Mouse (Mus musculus) left cerebral cortex, adult 2 months (tissue): ENCODE measurements around the gene Kxd1. TPM values are rescaled to one million over a fixed set of nuclear protein-coding genes. Genes with fewer than 3 reads are reported as not detected.

Experiments used
- DNase-seq, 2 experiments: peaks; one replicate each; pipeline ENCODE4 v3.0.0; 2021 to 2022; ENCODE audit warnings: low spot score in 2 of 2, mixed read lengths in 1 of 2; ENCODE audit errors: extremely low spot score in 1 of 2
- H3K27ac ChIP-seq: fragments of 200-600 bp; 2 replicates; pipeline ENCODE4 v1.8.1; 2022
- H3K4me3 ChIP-seq: fragments of 200-600 bp; 2 replicates; pipeline ENCODE4 v1.8.1; 2022
- CTCF ChIP-seq: fragments of 200-600 bp; IDR thresholded peaks from 2 replicates; pipeline ENCODE4 v1.8.1; 2022; ENCODE audit warnings: antibody characterized with exemption, mild to moderate bottlenecking, moderate library complexity
- intact Hi-C: fragments of 180-260 bp; cut with DNase I; formaldehyde crosslinking; loops from one replicate; pipeline ENCODE4 v1.15.1; 2025
- long read RNA-seq, 2 experiments: library from polyadenylated mRNA; stranded (forward); transcript quantifications; one replicate each; pipeline ENCODE4 v2.0.0; 2021; ENCODE audit warnings: borderline mapping rate in 2 of 2
- total RNA-seq, 2 experiments: library from RNA; stranded (reverse); gene quantifications; 2 replicates each; pipeline ENCODE4 v1.2.3; 2021

The Kxd1 gene
- 10 to 100 TPM; 39.8 to 44.4 TPM for total RNA-seq
- long read RNA-seq, experiment 1, transcript Kxd1-201 (5 exons, 1,216 nt): major isoform, 21 of 33 reads
- long read RNA-seq, experiment 1, partial matches to known transcripts: 1 of 33 reads
- long read RNA-seq, experiment 1, other reads (novel, unspliced or antisense): 10 of 33 reads
- long read RNA-seq, experiment 2, transcript Kxd1-201 (5 exons, 1,216 nt): major isoform, 11 of 21 reads
- long read RNA-seq, experiment 2, partial matches to known transcripts: 4 of 21 reads
- long read RNA-seq, experiment 2, other reads (novel, unspliced or antisense): 5 of 21 reads

DNA sequence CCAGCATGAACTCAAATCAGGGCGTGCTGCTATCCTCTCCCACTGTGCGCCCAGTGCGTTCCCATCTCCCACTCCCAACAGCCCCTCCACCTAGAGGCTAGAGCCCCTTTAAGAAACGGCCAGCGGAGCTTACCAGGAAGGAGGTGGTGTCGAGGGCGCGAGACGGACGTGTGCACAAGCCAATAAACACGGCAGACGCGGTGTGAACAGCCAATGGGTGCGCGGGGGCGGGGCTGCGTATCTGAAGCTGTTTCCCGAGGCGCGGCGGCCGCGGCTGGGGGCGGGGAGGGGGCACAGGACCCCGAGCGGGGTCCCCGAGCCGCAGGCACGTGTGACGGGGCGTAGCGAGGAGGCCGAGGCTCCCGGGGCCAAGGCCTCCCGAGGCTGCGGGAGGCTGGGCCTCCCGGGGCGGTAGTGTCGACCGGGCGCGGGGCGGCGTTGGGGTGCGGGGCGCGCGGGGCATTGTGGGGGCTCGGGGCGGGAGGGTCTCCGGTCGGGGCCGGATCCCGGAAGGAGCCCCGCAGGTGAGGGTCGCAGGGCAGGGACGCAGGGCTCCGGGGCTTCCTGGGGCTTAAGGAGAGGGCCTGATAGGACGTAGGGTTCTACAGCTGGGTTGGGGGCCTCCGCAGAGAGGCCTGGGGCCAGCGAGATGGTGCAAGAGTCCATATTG is at the start of gene Kxd1, which contains the start of gene Fkbp8:
Gene Kxd1, minus strand, starts transcription at position 445 of the 670 bp plus-strand sequence.
Gene Fkbp8, plus strand, starts transcription at position 213 of the 670 bp plus-strand sequence.
- intact Hi-C loops: no loop called here
- TF ChIP-seq CTCF: no peak
- peak; percentile 99 for DNase-seq
- Histone ChIP-seq H3K4me3 (peak within 1 kb of the TSS; percentile 95), H3K27ac (peak within 1 kb of the TSS; percentile 96)

DNA sequence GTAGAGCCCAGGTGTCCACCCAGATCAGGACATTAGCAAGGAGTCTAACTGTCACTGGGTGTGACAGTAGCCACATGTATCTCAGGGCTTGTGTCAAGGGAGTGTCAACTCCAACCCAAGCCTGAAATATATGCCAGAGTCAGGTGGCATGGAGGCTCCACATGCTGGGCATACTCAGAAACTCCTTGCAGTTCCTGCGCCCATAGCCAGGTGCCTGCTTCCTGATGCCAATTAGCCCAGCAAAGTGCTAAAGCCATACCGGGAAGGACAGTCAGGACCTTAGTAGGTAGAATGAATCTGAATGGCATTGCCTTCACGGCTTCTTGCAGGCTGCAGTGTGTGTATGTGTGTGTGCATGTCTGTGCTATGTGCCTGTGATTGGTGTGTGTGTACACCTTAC is 49.5 kb upstream of the Kxd1 start:
- no peak for TF ChIP-seq CTCF
- H3K27ac ChIP-seq: no peak overlapping the region
- intact Hi-C loops: no loop called here
- H3K4me3 ChIP-seq: no peak overlapping the region
- no peak for DNase-seq

DNA sequence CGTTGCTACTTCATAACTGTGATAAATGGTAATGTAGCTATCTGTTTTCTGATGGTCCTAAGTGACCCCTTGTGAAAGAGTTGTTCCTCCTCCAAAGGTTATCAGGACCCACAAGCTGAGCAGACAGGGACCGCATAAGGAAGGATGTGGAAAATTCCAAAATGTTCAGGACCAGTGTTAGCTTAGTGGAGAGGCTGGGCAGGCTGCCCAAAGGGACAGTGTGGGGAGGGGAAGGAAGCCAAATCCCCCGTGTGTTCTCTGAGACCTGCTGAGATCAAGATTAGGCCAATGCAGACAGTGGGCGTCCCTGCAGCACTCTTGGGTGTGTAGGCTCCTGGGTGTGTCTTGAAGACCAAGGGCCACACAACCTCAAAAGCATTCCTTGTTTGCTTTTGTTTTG is 47.2 kb upstream of the Kxd1 start:
- H3K27ac ChIP-seq: peak overlapping the region; percentile 57; the same call in 1 of the 2 replicates
- no peak overlapping the region for H3K4me3 ChIP-seq
- TF ChIP-seq CTCF: no peak
- no peak for DNase-seq
- intact Hi-C loops: loop anchor here (1.0 kb wide), 1 partner anchor 34 kb away; no protein-coding TSS in a partner anchor

DNA sequence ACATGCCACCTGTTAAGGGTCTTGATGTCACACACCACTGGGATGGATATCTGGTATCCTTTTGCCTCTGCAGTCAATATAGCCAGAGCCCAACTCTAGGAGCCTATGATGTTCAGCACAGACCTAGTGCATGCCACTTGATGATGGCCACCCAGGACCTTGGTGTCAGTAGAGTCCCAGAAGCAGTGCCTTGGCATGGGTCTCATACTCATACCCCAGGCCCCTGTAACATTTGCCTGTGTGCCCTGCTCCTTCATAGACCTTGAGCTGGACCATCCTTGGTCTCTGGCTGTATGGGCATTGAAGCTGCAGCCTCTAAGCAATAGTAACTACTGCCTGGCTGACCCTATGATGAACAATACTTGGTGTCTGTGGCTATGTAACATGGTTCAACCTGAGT is 46.5 kb upstream of the Kxd1 start:
- DNase-seq: no peak
- no peak for TF ChIP-seq CTCF
- Histone ChIP-seq H3K27ac (peak overlapping the region; percentile 57; the same call in 1 of the 2 replicates), H3K4me3 (no peak overlapping the region)
- intact Hi-C loops: no loop called here

DNA sequence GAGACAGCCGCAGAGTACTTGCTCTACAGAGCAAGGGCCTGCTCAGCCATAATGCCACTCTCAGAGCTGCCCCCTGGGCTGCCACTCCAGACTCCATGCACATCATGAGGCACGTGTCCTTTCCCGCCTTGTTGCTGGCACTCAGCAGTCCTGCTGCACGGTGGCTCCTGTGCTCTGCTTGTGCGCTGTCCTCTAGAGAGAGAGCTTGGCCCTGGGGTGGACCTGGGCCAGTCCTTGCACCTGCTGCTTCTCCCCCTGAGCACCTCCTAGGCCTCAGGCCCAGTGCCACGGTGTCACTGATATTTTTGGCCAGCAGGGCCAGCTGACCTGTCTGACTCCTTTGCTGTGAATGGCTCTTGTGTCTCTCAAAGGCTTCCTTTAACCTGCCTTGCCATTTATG is 43.2 kb upstream of the Kxd1 start:
- no peak overlapping the region for H3K4me3 ChIP-seq
- no peak for DNase-seq
- intact Hi-C loops: no loop called here
- peak overlapping the region; percentile 6; the same call in 1 of the 2 replicates for H3K27ac ChIP-seq
- no peak for TF ChIP-seq CTCF

DNA sequence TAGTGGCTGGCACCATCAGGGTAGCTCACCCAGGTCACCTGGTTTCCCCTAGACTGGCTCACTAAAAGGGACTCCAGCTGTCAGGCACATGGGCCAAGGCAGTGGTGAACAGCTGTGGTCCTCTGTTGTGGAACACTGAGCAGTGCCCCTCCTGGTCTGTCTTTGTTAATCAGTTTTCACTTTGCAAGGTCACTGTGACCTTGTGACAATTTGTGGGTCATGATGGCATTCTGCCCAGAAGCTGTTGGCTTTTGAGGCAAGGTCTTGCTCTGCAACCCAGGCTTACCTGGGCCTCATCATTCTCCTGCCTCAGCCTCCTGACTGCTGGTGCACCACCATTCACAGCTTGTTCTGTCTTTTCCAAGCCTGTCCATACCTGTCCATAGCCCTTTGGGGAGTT is 42.6 kb upstream of the Kxd1 start:
- intact Hi-C loops: no loop called here
- TF ChIP-seq CTCF: no peak
- Histone ChIP-seq H3K27ac (no peak overlapping the region; the same call in 1 of the 2 replicates), H3K4me3 (no peak overlapping the region)
- no peak for DNase-seq

DNA sequence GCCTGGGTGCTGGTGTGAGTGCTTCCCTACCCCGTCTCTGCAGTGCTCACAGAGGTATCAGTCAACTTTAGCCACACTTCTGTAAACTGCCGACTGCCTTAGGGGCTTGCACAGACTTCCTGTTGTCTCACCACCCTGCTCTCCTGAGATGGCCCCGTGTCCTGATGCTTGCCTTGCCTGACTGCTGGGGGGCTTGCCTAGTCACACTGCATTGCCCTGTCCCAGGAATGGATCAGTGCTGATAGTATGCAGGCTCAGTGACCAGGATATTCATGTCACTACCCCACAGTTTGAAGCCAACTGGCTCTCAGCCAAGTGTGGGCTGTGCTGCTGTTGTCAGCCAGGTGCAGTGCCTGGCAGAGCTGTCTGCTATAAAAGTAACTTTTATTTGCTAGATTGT is 37.8 kb upstream of the Kxd1 start:
- intact Hi-C loops: no loop called here

DNA sequence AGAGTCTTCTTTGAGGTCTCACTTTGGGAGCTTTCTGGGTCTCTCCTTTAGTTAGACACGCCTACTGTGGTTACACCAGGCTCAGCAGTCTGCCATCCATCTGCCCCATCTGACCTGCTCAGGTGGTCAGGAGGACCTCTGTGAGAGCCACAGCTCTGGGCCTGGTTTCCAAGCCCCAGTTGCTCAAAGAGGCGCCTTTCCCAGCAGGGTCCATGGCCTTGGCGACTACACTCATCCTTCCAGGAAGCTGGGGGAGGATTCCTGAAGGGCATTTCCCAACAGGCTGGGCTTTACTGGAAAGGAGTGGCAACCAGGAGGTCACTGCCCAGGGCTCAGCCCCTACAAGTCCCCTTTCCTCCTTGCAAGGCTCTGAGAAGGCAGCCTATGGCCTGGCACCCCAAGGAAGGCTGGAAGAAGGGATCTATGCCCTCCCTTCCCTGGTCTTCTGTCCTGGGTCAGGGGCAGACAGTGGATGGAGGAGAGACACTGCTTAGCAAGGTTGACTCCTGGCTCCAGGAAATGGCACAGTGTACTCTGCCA is 37.0 kb upstream of the Kxd1 start:
- TF ChIP-seq CTCF: no peak
- intact Hi-C loops: no loop called here
- H3K27ac ChIP-seq: no peak overlapping the region
- DNase-seq: no peak
- H3K4me3 ChIP-seq: no peak overlapping the region

More for the DNA sequence above, 37.8 kb upstream of the Kxd1 start:
- TF ChIP-seq CTCF: no peak
- Histone ChIP-seq H3K4me3 (no peak overlapping the region), H3K27ac (no peak overlapping the region)
- no peak for DNase-seq

DNA sequence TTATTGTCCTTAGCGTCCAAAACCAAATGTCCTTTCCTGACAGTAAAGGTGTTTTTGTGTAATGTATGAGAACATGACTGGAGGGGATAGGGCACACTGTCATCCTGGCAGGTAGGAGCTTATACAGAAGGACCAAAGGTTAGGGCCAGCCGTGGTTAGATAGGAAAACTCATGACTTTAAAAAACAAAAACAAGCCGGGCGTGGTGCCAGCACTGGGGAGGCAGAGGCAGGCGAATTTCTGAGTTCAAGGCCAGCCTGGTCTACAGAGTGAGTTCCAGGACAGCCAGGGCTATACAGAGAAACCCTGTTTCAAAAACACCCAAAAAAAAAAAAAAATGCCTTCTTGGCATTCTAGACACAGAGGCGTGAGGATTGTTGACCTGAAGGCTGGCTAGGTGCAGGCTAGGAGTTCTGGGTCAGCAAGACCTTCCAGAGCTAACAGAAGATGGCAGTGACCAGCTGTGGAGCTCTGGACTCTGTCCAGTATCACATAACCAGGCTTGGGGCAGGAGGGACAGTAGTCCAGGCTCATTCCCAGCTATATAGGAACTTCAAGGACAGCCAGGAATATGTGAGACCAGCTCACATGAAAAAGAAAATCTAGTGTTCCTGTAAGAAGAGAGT is 36.1 kb upstream of the Kxd1 start:
- intact Hi-C loops: no loop called here
- Histone ChIP-seq H3K27ac (no peak overlapping the region), H3K4me3 (no peak overlapping the region)
- TF ChIP-seq CTCF: no peak
- no peak for DNase-seq

DNA sequence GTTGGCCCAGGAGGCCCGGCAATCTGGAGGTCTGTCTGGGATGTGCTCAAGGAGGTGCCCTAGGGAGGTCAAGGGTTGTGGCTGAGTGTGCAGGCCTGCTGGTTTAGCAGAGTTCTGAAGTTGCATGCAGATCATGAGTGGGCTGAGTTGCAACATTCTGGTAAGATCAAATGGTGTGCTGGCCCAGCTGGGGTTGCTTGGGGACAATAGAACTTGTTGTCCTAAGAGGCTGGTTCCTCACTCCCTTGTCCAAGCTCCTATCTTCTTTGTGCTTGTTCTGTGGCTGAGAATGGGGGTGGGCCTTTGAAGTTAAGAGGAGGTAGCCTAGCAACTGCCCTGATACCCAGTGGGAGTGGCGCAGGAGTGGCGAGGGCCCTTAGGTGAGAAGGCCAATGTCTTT is 35.0 kb upstream of the Kxd1 start:
- no peak overlapping the region for H3K4me3 ChIP-seq
- TF ChIP-seq CTCF: no peak
- peak overlapping the region; percentile 70 for H3K27ac ChIP-seq
- no peak for DNase-seq
- intact Hi-C loops: no loop called here

DNA sequence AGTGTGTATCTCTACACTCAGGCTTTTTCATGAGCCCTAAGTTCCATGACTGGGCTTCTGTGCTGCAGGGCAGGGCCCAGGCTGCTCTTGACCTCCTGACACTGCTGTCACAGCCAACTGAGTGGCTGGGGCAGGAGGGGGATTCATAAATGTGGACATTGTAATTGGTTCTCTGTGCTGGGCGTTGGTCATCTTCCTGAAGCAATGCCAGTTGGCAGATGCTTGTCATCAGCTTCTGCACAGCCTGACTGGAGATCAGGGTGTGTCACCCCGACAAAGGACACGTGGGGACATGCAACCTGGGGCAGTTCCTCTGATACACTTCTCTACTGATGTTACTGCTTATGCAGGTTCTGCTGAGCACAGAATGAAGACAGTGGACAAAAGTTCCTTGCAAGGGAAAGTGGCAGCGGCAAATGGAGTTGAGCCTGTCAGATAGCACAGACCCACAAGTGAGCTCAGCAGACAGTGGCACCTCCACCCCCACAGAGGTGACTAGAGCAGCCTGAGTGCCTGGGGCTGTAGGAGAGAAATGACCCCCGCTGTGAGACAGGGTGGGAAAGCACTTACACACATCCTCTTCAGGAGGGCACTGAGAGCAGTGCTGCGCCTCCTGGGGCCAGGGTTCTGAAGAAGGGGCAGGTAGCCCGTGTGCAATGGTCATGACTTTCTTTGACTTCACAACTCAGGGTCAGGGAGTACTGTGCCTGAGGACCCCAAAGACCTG is 34.2 kb upstream of the Kxd1 start:
- DNase-seq: no peak
- intact Hi-C loops: no loop called here
- Histone ChIP-seq H3K4me3 (no peak overlapping the region), H3K27ac (peak overlapping the region; percentile 76)
- no peak for TF ChIP-seq CTCF
